Mouse (Mus musculus) induced T-regulatory cell, adult 2 months (primary cell): ENCODE results near the gene Dnpep.
A peak's percentile ranks its signal among the peaks of the same experiment; 100 is the strongest.

Source experiments
- DNase-seq: peaks from one replicate; pipeline ENCODE4 v3.0.0-alpha.2; 2012; ENCODE audit warnings: low read depth

Dnpep gene

DNA sequence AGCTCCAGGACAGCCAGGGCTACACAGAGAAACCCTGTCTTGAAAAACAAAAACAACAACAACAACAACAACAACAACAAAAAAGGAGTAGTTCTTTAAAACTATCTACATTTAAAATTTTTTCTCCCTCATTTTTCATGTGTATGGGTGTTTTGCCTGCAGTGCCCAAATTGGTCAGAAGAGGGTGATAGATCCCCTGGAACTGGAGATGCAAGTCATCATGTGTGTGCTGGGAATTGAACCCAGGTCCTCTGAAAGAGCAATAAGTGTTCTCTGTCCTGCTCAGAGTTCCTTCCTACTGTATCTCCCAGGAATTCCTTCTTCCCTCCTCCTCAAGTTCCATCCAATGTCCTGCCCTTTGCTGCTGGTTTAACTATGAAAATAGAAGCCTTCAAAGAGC is 9.7 kb upstream of the Dnpep start:
- no peak for DNase-seq

DNA sequence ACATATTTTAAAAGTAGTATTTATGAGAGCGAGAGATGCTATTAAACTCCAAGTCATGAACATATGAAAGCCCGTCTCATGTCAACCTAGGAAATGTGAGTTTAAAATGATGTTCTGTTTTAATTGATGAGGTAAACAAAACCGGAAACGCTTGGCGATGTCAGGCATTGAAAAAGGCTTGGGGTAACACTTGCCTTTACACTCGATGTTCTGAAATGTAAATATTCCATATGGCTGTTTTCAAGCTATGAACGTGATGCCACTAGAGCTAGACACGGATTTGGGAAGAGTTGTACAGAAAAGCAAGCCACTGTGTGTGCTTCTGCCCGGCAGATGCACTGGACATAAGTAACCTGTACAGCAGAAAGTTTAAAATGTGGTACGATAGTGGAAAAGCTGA is 1.4 kb upstream of the Dnpep start:
- DNase-seq = no peak

DNA sequence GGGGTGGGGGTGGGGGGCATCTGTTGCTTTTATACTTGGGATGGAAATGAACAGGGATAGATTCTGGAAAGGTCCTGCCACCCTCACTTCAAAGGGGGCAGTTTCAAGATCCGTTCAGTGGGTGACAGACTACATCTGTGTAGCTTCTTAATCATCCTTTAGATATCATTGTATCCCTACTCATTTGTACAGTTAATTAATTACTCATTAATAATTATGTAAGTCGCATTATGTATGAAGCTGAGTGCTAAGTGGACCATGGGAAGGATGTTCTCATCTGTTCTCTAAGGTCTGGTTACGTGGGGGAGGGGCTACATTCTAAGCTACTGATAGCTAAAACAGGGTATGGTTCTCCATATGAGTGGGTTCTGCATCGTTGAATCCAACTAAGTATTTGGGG is 946 bp upstream of the Dnpep start:
- DNase-seq = no peak

DNA sequence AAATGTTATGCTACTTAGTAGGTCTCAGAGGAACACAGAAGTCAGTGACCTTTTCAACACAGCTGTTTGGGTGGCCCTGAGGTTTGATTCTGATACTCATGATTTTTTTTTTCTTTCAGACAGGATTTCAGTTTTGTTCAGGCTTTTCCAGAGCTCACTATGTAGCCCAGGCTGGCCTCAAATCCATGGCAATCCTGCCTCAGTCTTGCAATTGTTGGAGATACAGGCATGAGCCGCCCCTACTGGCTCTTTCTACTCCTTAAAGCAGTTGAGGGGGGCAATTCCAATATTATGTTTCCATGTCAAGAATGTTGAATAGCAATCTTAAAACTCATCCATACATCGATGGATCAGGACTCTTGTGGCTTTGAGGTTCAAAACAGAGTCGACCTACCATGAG is 511 bp upstream of the Dnpep start:
- DNase-seq = no peak

DNA sequence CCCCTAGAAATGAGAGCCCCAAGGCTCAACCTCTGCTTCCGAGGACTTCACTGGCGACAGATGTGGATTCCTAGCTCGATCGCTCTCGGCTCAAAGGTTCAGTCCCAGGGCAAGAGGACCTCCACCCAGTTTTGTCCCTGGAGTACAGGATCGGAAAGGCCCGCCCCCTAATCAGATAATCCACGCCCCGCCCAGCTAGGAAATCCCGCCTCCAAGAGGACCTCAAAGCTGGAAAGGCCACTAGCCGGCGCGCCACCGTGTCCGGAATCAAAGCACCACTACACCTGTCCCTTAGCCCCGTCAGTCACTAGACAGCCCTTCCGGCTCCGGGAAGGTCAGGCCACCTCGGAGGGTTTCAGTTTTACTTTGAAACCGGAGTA is 939 bp downstream of the Dnpep start:
- DNase-seq = peak; percentile 92

DNA sequence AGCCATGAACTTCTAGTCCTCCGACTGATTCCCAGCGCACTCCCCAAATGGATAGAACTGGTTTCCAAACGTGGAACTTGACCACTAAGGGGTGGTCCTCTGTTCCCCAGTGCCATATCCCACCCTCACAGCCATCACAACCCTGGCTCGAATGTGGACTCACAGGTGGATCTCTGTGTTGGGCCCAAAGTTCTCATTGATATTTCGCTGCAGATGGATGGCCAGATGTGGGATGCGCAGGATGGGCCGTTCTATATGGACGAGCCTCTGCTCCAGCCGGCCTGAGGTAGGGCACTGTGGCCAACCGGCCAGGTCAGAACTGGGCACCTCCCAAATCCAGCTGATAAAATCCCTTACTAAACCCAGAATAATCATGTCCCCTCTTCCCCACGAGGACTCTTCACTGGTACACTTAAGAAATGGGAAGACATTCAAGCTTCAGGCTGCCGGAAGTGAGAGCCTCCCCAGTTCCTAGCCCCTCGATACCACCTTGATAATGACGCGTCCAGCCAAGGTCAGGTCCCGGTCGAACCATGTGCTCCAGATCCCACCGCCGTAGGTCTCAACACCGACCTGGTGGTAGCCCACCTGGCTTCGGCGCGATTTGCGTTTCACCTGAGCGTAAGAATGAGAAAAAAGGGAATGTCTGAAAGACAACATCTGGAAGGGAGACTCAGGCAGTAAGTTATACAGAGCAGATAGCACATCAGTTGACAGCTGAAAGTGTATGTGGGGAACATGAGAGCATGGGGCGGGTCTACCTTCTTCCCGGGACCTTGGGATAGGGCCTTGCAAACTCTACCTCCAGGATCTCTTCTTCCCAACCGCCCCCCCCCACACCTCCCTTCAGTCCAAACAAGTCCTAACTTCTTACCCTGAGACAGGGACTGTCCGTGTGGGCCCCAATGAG is 2.1 kb downstream of the Dnpep start:
- DNase-seq = no peak

DNA sequence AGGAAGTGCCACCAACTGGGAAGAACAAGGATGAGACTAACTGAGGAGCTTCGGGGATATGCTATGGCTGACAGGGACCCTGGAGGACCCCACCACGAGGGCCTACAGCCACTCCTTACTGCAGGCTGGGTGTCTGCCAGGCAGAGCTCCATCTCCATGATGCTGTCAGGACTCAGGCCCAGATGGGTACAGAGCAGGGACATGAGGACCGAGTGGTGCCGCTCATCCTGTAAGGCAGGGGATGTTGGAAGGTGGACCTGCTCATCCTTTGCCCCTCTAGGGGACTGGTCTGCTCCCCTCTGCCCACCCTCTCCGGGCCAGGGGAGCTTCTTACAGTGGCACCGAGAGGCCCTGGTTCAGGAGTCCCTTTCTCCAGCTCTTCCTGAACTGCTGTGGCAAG is 2.8 kb downstream of the Dnpep start:
- DNase-seq = no peak

DNA sequence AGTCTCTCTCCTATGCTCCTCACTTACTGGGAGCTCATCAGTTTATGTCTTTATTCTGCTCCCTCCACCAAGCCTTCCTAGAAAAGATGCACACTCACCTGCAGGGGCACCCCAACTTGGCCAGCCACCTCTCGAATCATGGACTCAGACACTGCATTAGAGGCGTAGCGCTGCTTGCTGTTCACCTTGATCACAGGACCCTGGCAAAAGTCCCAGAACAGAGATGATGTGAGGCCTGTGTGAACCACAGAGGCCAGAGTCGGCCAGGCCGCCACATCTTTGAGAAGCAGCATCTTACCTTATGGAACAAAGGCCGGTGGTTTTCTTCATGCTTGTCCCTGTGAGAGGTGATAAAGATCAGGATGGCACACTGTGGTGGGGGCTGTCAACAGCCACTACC is 6.1 kb downstream of the Dnpep start:
- no peak for DNase-seq

DNA sequence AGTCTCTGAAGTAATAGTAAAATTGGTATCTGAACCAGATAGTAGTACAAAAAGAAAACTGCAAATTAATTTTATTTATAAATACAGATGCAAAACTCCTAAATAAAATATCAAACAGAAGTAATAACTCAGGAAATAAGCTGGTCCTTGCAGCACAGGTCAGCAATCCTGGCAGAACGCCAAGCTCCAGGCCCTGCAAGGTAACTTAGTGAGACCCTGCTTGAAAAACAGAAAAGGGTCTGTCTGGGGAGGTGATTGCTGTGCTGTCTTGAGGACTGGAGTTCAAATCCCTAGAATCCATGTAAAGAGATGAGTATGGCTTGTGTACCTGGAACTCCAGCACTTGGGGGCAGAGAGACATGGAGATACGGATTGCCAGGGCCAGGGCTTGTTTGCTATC is 13.1 kb downstream of the Dnpep start:
- DNase-seq = no peak

DNA sequence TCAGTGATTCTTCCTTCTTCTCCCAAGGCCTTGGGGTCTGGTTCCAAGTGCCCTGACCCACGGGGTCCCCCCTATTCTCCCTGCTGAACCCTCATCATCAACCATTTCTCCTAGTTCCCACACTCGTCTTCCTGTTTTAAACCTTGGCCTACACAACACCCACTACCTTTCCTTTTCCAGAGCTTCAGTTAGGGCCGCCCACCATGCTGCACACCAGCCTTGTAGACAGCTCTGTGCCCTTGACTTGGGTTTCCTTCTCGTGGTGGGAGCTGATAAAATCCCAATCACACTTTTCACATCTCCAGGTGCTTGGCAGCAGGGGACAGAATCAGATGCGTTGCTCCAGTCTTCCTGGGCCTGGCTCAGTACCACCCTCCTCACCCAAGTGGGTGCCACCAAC is 23.5 kb downstream of the Dnpep start:
- DNase-seq = no peak

DNA sequence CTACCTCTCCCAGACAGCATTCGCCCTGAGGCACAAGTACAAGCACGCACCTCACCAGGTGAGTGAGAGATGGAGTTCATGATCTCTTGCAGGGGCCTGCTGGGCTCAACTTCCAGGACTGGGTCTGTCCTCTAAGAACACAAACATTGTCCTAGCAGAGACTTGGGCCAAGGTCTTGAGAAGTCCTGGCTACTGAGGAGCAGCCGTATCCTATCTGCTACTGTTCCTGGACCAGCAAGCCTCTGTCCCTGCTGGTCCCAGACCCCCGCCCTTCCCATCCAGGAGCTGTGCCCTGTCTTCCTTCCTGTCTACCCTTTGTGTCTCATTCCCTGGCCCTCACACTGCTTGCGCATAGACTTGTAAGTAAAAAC is 24.5 kb downstream of the Dnpep start:
- DNase-seq = no peak

DNA sequence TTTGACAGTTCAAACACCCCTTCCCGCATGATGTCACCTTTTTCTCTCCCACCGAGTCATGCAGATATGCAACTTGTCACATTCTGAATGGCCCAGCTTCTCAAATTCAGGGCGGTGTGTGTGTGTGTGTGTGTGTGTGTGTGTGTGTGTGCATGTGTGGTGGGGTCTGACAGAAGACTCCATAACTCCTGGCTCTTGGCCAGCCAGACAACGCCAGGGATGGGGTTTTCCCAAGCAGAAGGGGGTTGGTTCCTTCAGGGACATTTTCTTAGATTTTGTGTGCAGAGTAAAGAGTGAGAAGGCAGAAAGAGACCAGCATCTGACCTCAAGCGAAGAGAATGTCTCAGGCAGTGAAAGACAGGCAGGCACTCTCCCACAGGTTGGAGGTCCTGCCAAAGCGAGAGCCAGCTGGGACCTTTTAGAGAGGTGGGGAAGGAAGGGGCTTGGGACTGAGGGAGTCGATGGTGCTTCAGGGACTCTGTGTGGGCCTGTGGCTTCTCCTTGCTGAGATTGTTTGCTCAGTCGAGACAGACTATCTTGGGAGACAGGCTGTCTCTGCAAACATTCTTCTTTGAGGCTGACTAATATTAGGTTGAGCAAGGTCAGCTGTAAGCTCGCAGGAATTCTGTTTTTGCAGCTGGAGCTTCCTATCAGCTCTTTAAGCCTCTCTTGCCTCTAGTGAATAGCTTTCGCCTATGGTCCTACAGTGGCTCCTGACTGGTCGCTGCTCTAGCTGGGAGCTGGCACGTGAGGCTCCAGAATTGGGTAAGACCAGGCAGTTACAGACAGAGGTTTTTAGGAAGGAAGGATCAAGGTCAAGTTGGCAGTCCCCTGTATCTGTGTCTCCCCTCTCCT is 25.1 kb downstream of the Dnpep start:
- DNase-seq = no peak

DNA sequence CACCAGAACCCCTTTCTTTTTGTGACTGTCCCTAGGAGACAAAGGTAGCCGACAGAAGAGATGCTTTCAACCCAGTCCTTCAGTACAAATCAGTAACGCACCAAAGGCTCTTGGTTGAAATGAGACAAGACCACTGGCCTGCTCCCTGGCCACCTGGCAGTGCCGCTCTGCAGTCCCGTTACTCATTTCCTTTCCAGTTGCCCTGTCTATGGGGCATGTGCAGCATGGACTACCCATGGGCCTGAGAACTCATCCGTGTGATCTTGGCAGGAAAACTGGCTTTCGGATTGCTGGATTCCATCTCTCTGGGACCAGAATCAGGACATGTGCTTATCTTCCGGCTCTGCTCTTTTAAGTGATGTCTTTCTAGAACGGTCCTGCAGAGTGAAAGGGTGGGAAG is 26.5 kb downstream of the Dnpep start:
- DNase-seq = no peak

DNA sequence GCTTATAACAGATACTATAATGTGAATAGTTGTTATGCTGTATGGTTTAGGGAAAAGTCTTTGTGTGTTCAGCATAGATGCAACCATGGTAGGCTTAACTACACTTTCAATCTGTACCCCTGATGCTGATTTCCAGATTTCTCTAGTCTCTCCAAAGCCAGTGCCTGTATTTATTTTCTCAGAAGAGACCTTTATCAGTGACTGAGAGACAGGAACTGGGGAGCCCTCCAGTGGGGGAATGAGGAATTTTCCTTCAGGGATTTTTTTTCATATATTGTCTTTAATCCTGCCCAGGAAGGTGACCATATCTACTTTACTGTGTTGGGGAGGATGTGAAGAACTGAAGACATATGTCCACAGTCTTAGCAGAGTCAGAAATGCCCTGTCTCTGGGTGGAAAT is 27.2 kb downstream of the Dnpep start:
- DNase-seq = peak; percentile 26

DNA sequence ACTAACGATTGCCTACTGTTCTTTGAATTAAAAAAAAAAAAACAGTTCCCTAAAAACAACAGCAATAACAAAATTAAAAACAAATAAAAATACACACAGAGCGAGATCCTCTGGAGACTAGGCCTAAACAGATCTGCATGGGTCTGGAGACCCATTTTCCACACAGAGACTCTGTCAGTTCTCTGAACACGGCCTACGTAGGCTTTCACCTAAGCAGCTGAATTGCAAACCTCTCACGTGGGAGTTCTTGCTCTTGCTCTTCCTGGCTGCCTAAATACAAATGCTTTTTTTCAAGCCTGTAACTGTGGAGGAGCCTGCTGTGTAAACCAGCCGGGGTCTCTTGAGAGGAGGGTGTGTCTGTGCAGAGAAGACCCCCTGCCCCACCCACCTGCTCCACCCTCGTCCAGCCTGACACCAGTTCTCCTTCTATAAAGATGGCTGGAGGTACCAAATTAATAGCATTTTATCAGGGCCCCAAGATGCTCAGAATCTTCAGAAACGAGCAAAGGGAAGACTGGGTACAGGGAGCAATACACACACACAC is 27.8 kb downstream of the Dnpep start:
- DNase-seq = no peak

DNA sequence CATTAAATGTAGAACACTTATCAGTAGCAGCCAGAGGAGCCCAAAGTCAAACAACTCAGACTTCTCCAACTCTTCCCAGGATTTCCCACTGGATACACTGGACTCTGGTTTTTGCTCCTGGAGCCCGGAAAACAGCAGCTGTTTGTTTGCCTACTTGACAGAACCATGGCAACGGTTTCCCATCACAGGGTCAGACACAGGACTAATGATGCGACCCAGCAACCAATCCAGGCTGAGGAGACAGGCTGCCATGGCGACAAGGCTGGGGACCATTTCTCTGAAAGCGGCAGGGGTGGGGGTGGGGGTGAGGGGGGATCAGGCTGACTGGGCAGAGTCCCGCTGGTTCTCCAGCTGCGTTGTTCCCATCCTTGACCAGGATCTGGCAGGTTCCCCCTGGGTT is 28.4 kb downstream of the Dnpep start:
- no peak for DNase-seq

DNA sequence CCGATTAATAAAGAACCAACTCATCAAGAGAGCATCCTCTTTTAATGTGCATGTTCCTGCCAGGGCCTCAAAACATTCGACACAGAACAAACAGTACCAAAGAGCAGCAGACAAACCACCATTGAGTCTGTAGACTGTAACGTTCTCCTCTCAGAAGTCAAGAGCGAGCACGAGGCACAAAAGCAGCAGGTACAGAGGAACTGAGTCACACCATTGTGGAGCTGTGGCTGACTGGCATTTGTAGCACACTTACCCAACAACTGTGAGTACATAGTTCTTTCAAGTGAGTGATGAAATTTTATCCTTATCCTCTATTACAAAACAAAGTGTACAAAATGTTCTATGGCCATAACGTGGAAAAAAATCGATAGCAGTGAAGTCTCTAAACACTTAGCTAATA is 32.9 kb downstream of the Dnpep start:
- no peak for DNase-seq

DNA sequence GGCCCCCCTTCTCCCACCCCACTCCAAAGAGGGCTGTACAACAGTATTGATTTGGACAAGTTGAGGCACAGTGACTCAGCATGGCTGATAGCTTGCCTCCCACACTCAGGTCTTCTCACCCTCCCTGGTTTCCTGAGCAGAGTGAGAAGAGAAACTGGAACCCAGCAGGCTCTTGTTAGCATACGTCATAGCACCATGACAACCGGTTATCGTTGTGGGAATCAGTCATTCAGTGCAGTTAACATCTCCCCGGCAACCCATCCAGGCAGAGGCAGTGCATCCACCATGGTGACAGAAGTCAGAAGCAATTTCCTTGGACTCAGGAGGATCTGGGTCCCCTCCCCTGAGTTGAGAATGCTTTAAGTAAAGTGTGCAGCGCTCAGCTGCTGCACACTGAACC is 34.8 kb downstream of the Dnpep start:
- peak; percentile 4 for DNase-seq

DNA sequence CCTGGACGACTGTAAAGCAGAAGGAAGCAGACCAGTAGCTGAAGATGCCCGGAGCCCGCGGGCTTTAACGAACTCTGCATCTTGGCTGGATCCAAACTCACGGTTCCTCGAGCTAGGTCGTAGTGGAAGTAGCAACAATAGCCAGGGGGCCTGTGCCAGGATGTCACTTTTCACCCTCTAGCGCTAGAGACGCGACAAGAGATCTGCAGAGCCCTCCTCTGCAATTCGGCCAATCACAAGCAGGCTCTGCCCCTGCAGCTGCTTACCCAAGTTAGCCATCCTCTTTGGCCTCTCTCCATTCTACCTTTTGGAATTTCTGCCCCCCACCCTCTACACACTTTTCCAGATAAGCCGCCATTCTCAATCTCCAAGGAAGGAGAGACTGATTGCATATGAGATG is 39.6 kb downstream of the Dnpep start, which contains the start of gene Resp18:
Gene Resp18 (minus strand): TSS at position 188 of the 400 bp plus-strand sequence.
- no peak for DNase-seq

DNA sequence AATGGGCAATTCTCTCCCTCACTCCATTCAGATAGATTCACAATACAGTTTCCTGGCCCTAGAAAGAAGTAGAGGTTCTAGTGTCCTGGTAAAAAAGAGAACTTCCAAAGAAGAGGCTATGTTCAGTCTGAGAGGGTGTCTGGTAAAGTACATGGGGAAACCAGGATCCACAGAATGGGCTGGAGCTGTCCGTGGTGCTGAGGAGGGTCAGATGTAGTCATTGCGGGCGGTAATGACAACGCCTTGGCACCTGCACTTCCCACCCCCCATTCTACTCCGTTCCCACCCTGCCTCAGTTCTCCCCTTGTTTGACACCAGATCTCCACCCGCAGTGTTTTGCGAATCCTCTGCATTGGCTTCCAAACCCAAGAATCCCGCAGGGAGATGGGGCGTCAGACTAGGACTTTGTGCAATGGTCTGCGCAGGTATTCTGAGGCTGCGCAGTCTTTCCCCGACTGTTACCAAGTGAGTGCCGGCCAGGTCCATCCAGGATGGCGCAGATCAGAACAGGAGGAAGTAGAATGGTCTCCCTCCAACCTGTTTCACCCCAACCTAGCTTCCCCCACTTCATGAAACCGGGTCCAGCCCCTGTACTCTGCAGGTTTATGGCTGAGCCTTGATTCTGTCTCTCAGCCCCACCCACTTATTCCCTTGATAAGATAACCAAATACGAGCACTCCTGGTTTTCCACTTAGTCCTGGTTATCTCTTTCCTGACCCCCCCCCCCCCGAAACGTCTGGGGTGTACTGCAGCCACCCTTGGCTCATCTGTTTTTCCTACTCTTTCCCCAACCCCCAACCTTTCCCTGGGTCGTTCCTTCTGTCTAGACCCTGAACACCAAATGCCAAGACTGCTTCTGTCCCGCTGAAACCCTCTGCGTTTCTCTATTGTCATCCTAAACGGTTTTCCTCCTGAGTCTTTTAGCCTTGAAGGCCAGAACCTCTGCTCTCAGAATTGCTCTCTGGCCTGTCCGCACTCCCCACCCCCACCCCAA is 40.3 kb downstream of the Dnpep start:
- peak; percentile 42 for DNase-seq

DNA sequence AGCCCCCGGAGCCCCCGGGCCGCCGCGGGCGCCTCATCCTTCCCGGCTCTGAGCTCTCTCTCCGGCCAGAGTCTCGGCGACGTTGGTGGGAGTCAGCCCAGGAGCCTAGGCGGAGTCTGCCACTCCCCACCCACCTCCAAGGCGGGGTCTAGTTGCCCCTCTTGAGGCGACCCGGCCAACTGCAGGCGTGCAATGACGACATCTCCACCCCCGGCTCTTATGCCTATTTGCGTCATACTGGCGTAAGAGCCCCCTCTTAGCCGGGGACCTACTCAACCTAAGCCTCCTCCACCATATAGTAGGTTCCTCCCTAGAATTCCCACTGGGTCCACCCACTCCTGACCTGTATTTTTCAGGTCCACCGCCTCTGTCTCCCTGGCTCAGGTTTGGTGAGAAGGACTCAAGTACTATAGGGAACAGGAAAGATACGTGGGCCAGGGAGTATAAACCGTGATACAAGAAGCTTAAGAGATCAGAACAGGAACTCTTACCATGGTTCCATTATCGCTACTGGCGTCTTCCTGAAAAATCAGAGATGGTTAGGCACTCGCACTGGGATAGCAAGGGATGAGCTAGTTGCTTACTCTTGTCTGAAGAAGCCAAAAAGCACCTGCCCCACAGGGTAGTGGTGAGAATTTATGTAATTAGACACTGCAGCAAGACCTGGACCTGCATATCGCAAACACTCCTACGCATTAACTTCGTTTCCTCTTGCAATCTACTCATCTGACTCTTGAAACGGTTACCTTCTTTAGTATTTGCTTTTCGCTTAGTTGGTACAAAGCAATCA is 53.5 kb downstream of the Dnpep start, which contains the start of gene Ptprn:
Gene Ptprn (minus strand): TSS at position 412 of the 790 bp plus-strand sequence.
- no peak for DNase-seq
